ENCODE assay signal across 8 mouse cellular contexts in the genomic region with DNA sequence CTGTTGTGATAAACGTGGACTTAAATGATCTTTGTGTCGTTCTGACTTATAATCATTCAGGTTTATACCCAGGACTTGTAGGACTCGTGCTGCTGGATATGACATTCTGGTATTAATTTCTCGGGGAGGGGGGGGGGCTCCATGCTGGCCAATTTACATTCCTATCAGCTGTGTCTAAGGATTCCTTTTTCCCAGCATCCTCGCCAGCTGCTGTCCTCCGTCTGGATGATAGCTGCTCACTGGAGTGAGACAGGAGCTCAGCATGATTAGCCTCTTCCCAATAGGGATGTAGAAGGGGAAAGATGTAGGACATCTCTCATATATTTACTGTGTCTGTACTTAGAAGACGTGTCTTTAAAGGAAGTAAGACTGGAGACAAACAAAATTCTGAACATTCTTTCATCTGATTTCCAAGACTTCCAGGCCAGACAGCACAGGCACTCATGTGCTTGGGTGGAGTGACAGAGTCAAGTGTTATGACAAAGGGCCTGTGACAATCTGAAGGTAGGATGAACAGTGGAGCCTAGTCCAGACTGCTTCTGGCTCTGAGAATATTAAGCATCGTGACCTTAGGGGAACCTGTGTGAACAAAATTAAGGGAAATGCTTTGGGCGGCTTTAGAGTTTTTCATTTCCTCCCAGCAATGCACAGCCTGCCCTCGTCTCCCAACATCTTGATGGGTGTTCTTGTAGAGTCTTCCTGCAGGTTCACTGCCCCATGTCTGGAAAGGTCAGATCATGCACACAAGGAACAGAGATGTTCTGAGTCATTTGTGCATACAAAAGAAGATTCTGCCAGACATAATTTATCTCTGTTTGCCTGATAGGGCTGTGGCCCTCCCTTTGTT.
DNase-seq lines count a peak whose midpoint lies in the region; ATAC-seq lines count a peak whose summit lies in the region.

No protein-coding gene starts in this region.

- H3K4me2 ChIP-seq in heart, embryonic 16.5 days (ENCODE audit: low read depth, low read length) = 0 out of 2 replicates have a peak overlapping the region, but pooled peaks have one; percentile 1
- H3K4me2 ChIP-seq in midbrain, embryonic 15.5 days = no peak overlapping the region

- H3K27ac ChIP-seq in heart, embryonic 16.5 days (ENCODE audit: low read length) = peak overlapping the region; percentile 27
- peak overlapping the region; percentile 11; the same call in 1 of the 2 replicates for H3K27ac ChIP-seq in midbrain, embryonic 15.5 days

- peaks cover 22% of the 10 kb centered on the region for H3K4me1 ChIP-seq in heart, embryonic 16.5 days (ENCODE audit: control insufficient read depth, insufficient read depth, low read length)
- peaks cover 9% of the 10 kb centered on the region for H3K4me1 ChIP-seq in midbrain, embryonic 15.5 days

- no peaks in the 10 kb centered on the region for H3K27me3 ChIP-seq in heart, embryonic 16.5 days (ENCODE audit: control insufficient read depth, insufficient read depth, low read length)
- H3K27me3 ChIP-seq in midbrain, embryonic 15.5 days (replicated peaks) = no peaks in the 10 kb centered on the region

- DNase-seq in heart, postnatal 4 days = no peak
- DNase-seq in kidney, adult 8-10 months = peak; percentile 17 to 43
- DNase-seq in layer of hippocampus, postnatal 25 days (ENCODE audit: extremely low spot score in 1 of 2, low spot score in 1 of 2) = no peak
- no peak for DNase-seq in yolk sac, embryonic 10.5 days (ENCODE audit: low spot score)
- no peak for DNase-seq in spleen, postnatal 14 days (ENCODE audit: low spot score in 2 of 2)

- no peak overlapping the region for H3K9ac ChIP-seq in heart, embryonic 16.5 days (ENCODE audit: low read length)
- H3K9ac ChIP-seq in midbrain, embryonic 15.5 days = no peak overlapping the region

- 36% methylated on average over 10 of the region's 10 CpGs for WGBS in heart, embryonic 16.5 days
- WGBS in midbrain, embryonic 15.5 days = 48% methylated on average over 10 of the region's 10 CpGs

- no peaks in the 10 kb centered on the region for H3K36me3 ChIP-seq in heart, embryonic 16.5 days (ENCODE audit: control insufficient read depth, insufficient read depth)
- H3K36me3 ChIP-seq in midbrain, embryonic 15.5 days (replicated peaks) = no peaks in the 10 kb centered on the region

- H3K9me3 ChIP-seq in heart, embryonic 16.5 days (replicated peaks; ENCODE audit: control insufficient read depth, low read length) = no peaks in the 10 kb centered on the region
- no peaks in the 10 kb centered on the region for H3K9me3 ChIP-seq in midbrain, embryonic 15.5 days

- no peak overlapping the region for H3K4me3 ChIP-seq in heart, embryonic 16.5 days (ENCODE audit: low read length)
- H3K4me3 ChIP-seq in midbrain, embryonic 15.5 days = no peak overlapping the region

- peak; percentile 38; the same call in 1 of the 2 replicates for ATAC-seq in heart, embryonic 16.5 days (replicated peaks; ENCODE audit: extremely low read depth, insufficient read depth, low FRiP score)
- peak; percentile 58 for ATAC-seq in common myeloid progenitor, adult 5-6 weeks (replicated peaks; ENCODE audit: low read depth, poor library complexity, severe bottlenecking)
- ATAC-seq in midbrain, embryonic 15.5 days (replicated peaks) = no peak

Comparison
In these comparisons a context has a peak if more than half of its experiments do, and no peak if none do; other contexts are left out.
1. DNase-seq: peak in kidney, adult 8-10 months (2 of 2); none in heart, postnatal 4 days (single experiment), layer of hippocampus, postnatal 25 days (0 of 2), yolk sac, embryonic 10.5 days (single experiment) and spleen, postnatal 14 days (0 of 2).